Mouse (Mus musculus): Measurements from ENCODE around the gene Grwd1. TPM values are rescaled to one million over a fixed set of nuclear protein-coding genes. Genes with fewer than 3 reads are reported as not detected.

The Grwd1 gene
- polyA plus RNA-seq, 1 experiment from 2014 or later, result 44.0 TPM

- Histone ChIP-seq H3K27ac (ENCODE audit: low read depth, low read length) (peak overlapping the region; percentile 93), H3K4me2 (ENCODE audit: low read length) (peak overlapping the region; percentile 87), H3K4me1 (ENCODE audit: control insufficient read depth, insufficient read depth, low read depth, low read length) (peaks cover 14% of the 10 kb centered on the region), H3K9me3 (ENCODE audit: control insufficient read depth, low read length) (no peaks in the 10 kb centered on the region), H3K36me3 (ENCODE audit: control insufficient read depth, insufficient read depth, low read length) (peaks cover 29% of the 10 kb centered on the region), H3K4me3 (ENCODE audit: low read length) (peak overlapping the region; percentile 91), H3K9ac (ENCODE audit: low read depth, low read length) (peak overlapping the region; percentile 94), H3K27me3 (replicated peaks; ENCODE audit: control insufficient read depth, insufficient read depth, low read length) (no peaks in the 10 kb centered on the region)
- ATAC-seq, result peak; percentile 48
- 0% methylated on average over 38 of the region's 42 CpGs for WGBS
Measured at GRCm38 (mm10) chr7:45785388-45786135, 45.2 kb downstream of the Grwd1 start.

DNA sequence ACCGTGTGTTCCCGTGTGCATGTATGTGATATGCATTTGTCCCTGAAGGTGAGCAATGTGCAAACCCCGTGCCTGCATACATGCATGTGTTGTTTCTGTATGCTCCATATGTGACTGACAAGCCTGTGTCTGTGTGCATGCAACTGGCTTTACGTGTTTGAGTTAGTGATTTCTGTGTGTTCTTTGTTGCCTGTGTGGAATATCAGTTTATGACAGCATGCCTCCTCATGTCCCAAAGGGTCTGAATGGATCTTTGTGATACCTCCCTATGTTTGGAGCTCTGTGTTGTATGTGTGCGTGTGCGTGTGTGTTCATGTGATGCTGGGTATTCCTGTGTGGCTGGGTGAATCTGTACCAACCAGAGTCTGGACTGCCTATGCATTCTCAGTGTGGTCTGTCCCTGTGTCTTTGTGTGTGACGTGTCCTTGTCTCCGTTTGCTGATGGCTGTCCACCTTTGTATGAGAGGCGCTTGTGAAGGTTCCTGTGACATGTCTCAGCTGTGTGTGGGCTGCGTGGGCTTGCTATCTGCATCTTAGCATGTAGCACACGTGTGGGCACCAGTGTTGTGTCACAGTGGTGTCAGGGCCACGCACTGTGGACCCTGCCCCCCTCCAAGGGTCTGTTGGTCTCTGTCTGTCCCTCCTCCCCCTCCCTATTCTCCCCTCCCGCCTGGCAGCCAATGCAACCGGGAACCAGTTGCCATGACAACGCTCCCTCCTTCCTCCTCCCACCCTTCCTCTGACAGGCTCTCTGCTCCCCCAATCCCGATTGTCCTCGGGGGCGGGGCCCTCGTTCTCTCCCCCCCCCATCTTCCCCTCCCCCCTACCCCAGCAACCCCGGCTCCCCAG is 46.0 kb downstream of the Grwd1 start, which contains the start of gene Sult2b1:
Gene Sult2b1 (minus strand): TSS at position 146 of the 849 bp plus-strand sequence.
- ATAC-seq, result peak; percentile 74
- Histone ChIP-seq H3K4me2 (ENCODE audit: low read length) (peak within 1 kb of the TSS; percentile 87), H3K4me3 (ENCODE audit: low read length) (peak within 1 kb of the TSS; percentile 91), H3K9me3 (ENCODE audit: control insufficient read depth, low read length) (no peaks in the 10 kb centered on the region), H3K27ac (ENCODE audit: low read depth, low read length) (peak within 1 kb of the TSS; percentile 93), H3K36me3 (ENCODE audit: control insufficient read depth, insufficient read depth, low read length) (peaks cover 21% of the 10 kb centered on the region), H3K4me1 (ENCODE audit: control insufficient read depth, insufficient read depth, low read depth, low read length) (peaks cover 14% of the 10 kb centered on the region), H3K27me3 (replicated peaks; ENCODE audit: control insufficient read depth, insufficient read depth, low read length) (no peaks in the 10 kb centered on the region), H3K9ac (ENCODE audit: low read depth, low read length) (peak within 1 kb of the TSS; percentile 94)
- WGBS, result 12% methylated on average over 20 of the region's 20 CpGs

DNA sequence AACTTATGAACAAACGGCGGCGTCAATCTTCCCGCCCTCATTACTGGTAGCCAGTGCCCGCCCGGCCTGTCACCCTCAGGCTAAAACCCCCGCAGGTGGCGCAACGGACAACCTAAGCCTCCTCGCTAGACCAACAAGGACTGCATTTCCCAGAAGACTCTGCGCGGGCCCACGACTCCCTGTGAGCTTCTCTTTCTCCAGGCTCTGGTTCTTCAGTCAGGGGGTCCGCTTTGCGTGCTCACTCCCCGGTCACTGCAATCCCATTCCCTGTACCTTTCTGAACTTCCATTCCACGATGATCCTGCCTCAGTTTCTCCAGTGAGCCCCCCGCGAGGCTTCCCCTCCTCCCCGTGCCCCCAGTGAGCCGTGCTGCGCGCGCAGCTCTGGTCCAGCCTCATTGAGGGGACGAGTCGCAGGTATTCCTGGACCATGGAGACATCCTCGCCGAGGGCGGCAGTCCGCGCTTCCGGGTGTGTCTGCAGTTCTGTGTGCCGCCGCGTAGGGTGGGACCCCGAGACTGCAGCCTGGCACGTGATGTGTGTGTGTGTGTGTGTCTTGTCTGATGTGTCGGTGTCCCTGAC is 47.1 kb downstream of the Grwd1 start, which contains the start of gene Lmtk3:
Gene Lmtk3 (plus strand): TSS at position 228 of the 581 bp plus-strand sequence.
- peaks cover 10% of the 10 kb centered on the region for H3K36me3 ChIP-seq (ENCODE audit: control insufficient read depth, insufficient read depth, low read length)
- ATAC-seq, result peak; percentile 58
- H3K4me2 ChIP-seq (ENCODE audit: low read length), result peak within 1 kb of the TSS; percentile 77
- H3K27ac ChIP-seq (ENCODE audit: low read depth, low read length), result peak within 1 kb of the TSS; percentile 93
- peaks cover 14% of the 10 kb centered on the region for H3K4me1 ChIP-seq (ENCODE audit: control insufficient read depth, insufficient read depth, low read depth, low read length)
- no peaks in the 10 kb centered on the region for H3K9me3 ChIP-seq (ENCODE audit: control insufficient read depth, low read length)
- H3K27me3 ChIP-seq (replicated peaks; ENCODE audit: control insufficient read depth, insufficient read depth, low read length), result no peaks in the 10 kb centered on the region
- peak within 1 kb of the TSS; percentile 91 for H3K4me3 ChIP-seq (ENCODE audit: low read length)
- H3K9ac ChIP-seq (ENCODE audit: low read depth, low read length), result peak within 1 kb of the TSS; percentile 94
- under 1% methylated on average over 38 of the region's 38 CpGs for WGBS

DNA sequence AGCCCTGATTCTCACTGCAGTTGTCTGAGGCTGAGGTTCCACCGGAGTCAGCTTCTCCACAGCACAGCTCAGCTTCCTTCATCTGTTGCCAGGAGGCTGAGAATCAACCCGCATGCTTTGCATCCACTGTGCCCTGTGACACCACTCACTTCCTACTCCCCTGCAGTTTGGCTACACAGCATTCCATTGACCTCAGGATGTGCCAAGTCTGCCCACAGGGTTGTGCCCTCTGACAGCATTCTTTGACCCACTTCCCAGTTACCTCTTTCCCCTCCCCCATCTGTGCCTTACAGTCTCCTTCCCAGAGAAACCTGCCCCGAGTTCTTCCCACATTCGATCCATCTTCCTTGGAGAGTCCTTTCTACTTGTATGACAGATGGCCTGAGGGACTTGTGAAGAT is 48.5 kb downstream of the Grwd1 start:
- Histone ChIP-seq H3K4me2 (ENCODE audit: low read length) (no peak overlapping the region), H3K4me3 (ENCODE audit: low read length) (no peak overlapping the region), H3K27me3 (replicated peaks; ENCODE audit: control insufficient read depth, insufficient read depth, low read length) (no peaks in the 10 kb centered on the region), H3K9ac (ENCODE audit: low read depth, low read length) (no peak overlapping the region), H3K27ac (ENCODE audit: low read depth, low read length) (no peak overlapping the region), H3K9me3 (ENCODE audit: control insufficient read depth, low read length) (no peaks in the 10 kb centered on the region), H3K36me3 (ENCODE audit: control insufficient read depth, insufficient read depth, low read length) (no peaks in the 10 kb centered on the region), H3K4me1 (ENCODE audit: control insufficient read depth, insufficient read depth, low read depth, low read length) (peaks cover 11% of the 10 kb centered on the region)
- no peak for ATAC-seq
- 63% methylated on average over 4 of the region's 4 CpGs for WGBS

DNA sequence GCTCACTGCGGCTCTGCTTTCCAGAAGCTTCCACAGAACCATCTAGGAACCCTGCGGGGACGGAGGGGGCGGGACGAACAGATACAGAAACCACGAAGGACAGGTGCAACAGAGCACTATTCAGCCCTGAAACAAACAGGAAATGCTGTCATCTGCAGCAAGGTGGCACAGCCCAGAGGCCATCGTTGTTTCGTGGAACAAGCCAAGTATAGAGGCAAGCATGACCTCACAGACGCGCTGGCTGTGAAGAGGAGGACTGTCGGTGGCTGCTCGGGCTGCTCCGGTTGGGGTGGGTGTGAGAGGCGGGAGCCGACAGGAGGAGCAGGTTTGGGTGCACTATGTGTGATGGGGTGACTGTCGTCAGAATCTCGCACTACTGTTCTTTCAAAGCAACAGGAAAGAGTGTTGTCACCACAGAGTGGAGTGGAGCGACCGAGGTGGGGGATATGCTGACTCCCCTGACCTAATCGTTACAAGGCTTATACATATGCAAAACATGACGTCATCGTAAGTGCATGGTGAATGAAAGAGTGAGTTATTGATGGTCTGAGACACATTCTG is 51.6 kb downstream of the Grwd1 start:
- Histone ChIP-seq H3K4me2 (ENCODE audit: low read length) (peak overlapping the region; percentile 6), H3K36me3 (ENCODE audit: control insufficient read depth, insufficient read depth, low read length) (no peaks in the 10 kb centered on the region), H3K27ac (ENCODE audit: low read depth, low read length) (no peak overlapping the region), H3K9ac (ENCODE audit: low read depth, low read length) (no peak overlapping the region), H3K4me3 (ENCODE audit: low read length) (no peak overlapping the region), H3K9me3 (ENCODE audit: control insufficient read depth, low read length) (no peaks in the 10 kb centered on the region), H3K4me1 (ENCODE audit: control insufficient read depth, insufficient read depth, low read depth, low read length) (no peaks in the 10 kb centered on the region; the same call in 1 of the 2 replicates), H3K27me3 (replicated peaks; ENCODE audit: control insufficient read depth, insufficient read depth, low read length) (no peaks in the 10 kb centered on the region)
- WGBS, result 20% methylated on average over 22 of the region's 22 CpGs
- no peak for ATAC-seq

DNA sequence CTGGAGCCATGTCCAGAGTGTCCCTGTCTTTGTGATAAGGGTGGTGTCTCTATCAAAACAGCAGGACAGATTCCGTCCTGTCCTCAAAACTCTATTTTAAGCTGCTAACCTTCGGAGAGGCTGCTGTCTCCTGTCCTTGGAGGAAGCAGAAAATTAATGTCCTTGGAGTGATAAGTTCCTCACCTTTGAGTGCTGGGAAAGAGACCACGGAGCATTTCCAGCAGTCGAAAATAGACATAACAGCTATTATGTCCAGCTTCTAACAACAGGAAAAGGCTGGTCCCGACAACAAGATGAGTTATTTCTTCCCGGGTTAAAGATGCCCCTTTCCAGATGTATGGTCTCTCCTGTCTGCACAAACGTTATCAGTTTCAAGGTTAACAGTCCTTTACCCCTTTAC is 55.5 kb downstream of the Grwd1 start:
- no peaks in the 10 kb centered on the region for H3K9me3 ChIP-seq (ENCODE audit: control insufficient read depth, low read length)
- no peak overlapping the region for H3K27ac ChIP-seq (ENCODE audit: low read depth, low read length)
- no peak overlapping the region for H3K4me2 ChIP-seq (ENCODE audit: low read length)
- H3K4me1 ChIP-seq (ENCODE audit: control insufficient read depth, insufficient read depth, low read depth, low read length), result no peaks in the 10 kb centered on the region
- H3K9ac ChIP-seq (ENCODE audit: low read depth, low read length), result no peak overlapping the region
- 86% methylated on average over 7 of the region's 7 CpGs for WGBS
- no peak for ATAC-seq
- H3K4me3 ChIP-seq (ENCODE audit: low read length), result no peak overlapping the region
- no peaks in the 10 kb centered on the region for H3K36me3 ChIP-seq (ENCODE audit: control insufficient read depth, insufficient read depth, low read length)
- no peaks in the 10 kb centered on the region for H3K27me3 ChIP-seq (replicated peaks; ENCODE audit: control insufficient read depth, insufficient read depth, low read length)

Other genes starting within 250 kb of the Grwd1 start
- gene Fgf21, start 215.5 kb downstream of the Grwd1 start, polyA plus RNA-seq (2015; fragmentation: Nextera tagmentation; extraction: Ambion mirVana), result not detected in 2 replicates
- not detected in 2 replicates for gene Fut1, start 213.7 kb downstream of the Grwd1 start, polyA plus RNA-seq (2015; fragmentation: Nextera tagmentation; extraction: Ambion mirVana)
- not detected in 2 replicates for gene Izumo1, start 209.1 kb downstream of the Grwd1 start, polyA plus RNA-seq (2015; fragmentation: Nextera tagmentation; extraction: Ambion mirVana)
- 16.7 and 17.5 TPM in 2 replicates for gene Rasip1, start 203.5 kb downstream of the Grwd1 start, polyA plus RNA-seq (2015; fragmentation: Nextera tagmentation; extraction: Ambion mirVana)
- 2.9 and 5.2 TPM in 2 replicates for gene Mamstr, start 191.0 kb downstream of the Grwd1 start, polyA plus RNA-seq (2015; fragmentation: Nextera tagmentation; extraction: Ambion mirVana)
- gene Fut2, start 164.6 kb downstream of the Grwd1 start, polyA plus RNA-seq (2015; fragmentation: Nextera tagmentation; extraction: Ambion mirVana), result 0.09 and 0.19 TPM in 2 replicates
- 0.84 and 0.94 TPM in 2 replicates for gene Ntn5, start 146.9 kb downstream of the Grwd1 start, polyA plus RNA-seq (2015; fragmentation: Nextera tagmentation; extraction: Ambion mirVana)
- 0.43 and 0.45 TPM in 2 replicates for gene Sec1, start 136.5 kb downstream of the Grwd1 start, polyA plus RNA-seq (2015; fragmentation: Nextera tagmentation; extraction: Ambion mirVana)
- gene Car11, start 131.1 kb downstream of the Grwd1 start, polyA plus RNA-seq (2015; fragmentation: Nextera tagmentation; extraction: Ambion mirVana), result 63.8 and 68.2 TPM in 2 replicates
- 3.2 and 3.3 TPM in 2 replicates for gene Dbp, start 125.9 kb downstream of the Grwd1 start, polyA plus RNA-seq (2015; fragmentation: Nextera tagmentation; extraction: Ambion mirVana)
- 508 and 537 TPM in 2 replicates for gene Rpl18, start 115.5 kb downstream of the Grwd1 start, polyA plus RNA-seq (2015; fragmentation: Nextera tagmentation; extraction: Ambion mirVana)
- 23.9 and 28.3 TPM in 2 replicates for gene Sphk2, start 112.9 kb downstream of the Grwd1 start, polyA plus RNA-seq (2015; fragmentation: Nextera tagmentation; extraction: Ambion mirVana)
- 0.37 and 0.44 TPM in 2 replicates for gene Fam83e, start 109.7 kb downstream of the Grwd1 start, polyA plus RNA-seq (2015; fragmentation: Nextera tagmentation; extraction: Ambion mirVana)
- gene Spaca4, start 105.1 kb downstream of the Grwd1 start, polyA plus RNA-seq (2015; fragmentation: Nextera tagmentation; extraction: Ambion mirVana), result not detected in 2 replicates
- 17.2 and 21.3 TPM in 2 replicates for gene Lmtk3, start 47.2 kb downstream of the Grwd1 start, polyA plus RNA-seq (2015; fragmentation: Nextera tagmentation; extraction: Ambion mirVana)
- 5.1 and 6.6 TPM in 2 replicates for gene Sult2b1, start 46.3 kb downstream of the Grwd1 start, polyA plus RNA-seq (2015; fragmentation: Nextera tagmentation; extraction: Ambion mirVana)
- gene Cyth2, start 16.4 kb downstream of the Grwd1 start, polyA plus RNA-seq (2015; fragmentation: Nextera tagmentation; extraction: Ambion mirVana), result 243 TPM in 2 replicates
- 1.2 TPM in 2 replicates for gene Kcnj14, start 6.2 kb downstream of the Grwd1 start, polyA plus RNA-seq (2015; fragmentation: Nextera tagmentation; extraction: Ambion mirVana)
- gene Kdelr1, start 41.8 kb upstream of the Grwd1 start, polyA plus RNA-seq (2015; fragmentation: Nextera tagmentation; extraction: Ambion mirVana), result 54.5 and 55.7 TPM in 2 replicates
- gene Grin2d, start 47.4 kb upstream of the Grwd1 start, polyA plus RNA-seq (2015; fragmentation: Nextera tagmentation; extraction: Ambion mirVana), result 3.3 and 3.4 TPM in 2 replicates
- 0.22 TPM in 1 of 2 replicates, not detected in the other for gene Syngr4, start 65.8 kb upstream of the Grwd1 start, polyA plus RNA-seq (2015; fragmentation: Nextera tagmentation; extraction: Ambion mirVana)
- gene Tmem143, start 66.0 kb upstream of the Grwd1 start, polyA plus RNA-seq (2015; fragmentation: Nextera tagmentation; extraction: Ambion mirVana), result 6.5 and 8.2 TPM in 2 replicates
- 33.2 and 39.9 TPM in 2 replicates for gene Emp3, start 90.5 kb upstream of the Grwd1 start, polyA plus RNA-seq (2015; fragmentation: Nextera tagmentation; extraction: Ambion mirVana)
- gene Ccdc114, start 93.1 kb upstream of the Grwd1 start, polyA plus RNA-seq (2015; fragmentation: Nextera tagmentation; extraction: Ambion mirVana), result 6.6 and 8.7 TPM in 2 replicates
- 0.53 and 1.0 TPM in 2 replicates for gene Abcc6, start 199.4 kb upstream of the Grwd1 start, polyA plus RNA-seq (2015; fragmentation: Nextera tagmentation; extraction: Ambion mirVana)
- gene Nomo1, start 202.8 kb upstream of the Grwd1 start, polyA plus RNA-seq (2015; fragmentation: Nextera tagmentation; extraction: Ambion mirVana), result 47.3 TPM in 2 replicates